Mouse (Mus musculus): ENCODE data around the gene Gtpbp3.

- peak; percentile 15; the same call in 1 of the 2 replicates for TF ChIP-seq CTCF (IDR thresholded peaks at IDR 0.05; ENCODE audit: low read depth)
- no peak for TF ChIP-seq EP300 (IDR thresholded peaks at IDR 0.05; ENCODE audit: low read depth)
These were observed 46.4 kb downstream of the Gtpbp3 start for GRCm38 (mm10) chr8:71534263-71534810.
